ENCODE assay signal across 32 mouse cellular contexts in the genomic region with DNA sequence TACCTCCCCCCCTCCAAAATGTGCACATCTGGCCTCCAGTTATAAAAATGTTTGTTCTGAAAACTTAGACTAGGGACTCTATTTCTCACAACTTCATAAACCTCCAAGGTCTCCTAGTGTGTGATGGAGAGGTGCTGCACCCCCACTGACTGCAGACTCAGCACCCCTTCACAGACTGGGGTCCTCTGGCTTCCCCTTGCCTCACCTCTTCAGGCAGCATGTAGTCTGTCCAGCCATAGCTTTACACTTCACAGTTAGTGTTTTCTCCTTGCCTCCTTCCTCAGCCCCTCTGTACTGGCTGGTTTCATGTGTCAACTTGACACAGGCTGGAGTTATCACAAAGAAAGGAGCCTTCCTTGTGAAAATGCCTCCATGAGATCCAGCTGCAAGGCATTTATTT.
DNase-seq lines count a peak whose midpoint lies in the region; ATAC-seq and TF ChIP-seq lines count a peak whose summit lies in the region.
"Had no signal": no experiment of that assay in that cellular context is flagged by ENCODE, and none has a peak within 500 bp of the region (broad histone marks: within the 10 kb centered on the region; RNA-seq: fewer than 3 reads in every experiment).

No protein-coding gene starts in this region.

- H3K27ac ChIP-seq in heart, embryonic 12.5 days (ENCODE audit: poor library complexity, severe bottlenecking): no peak overlapping the region
- 0 out of 2 replicates have a peak overlapping the region, but pooled peaks have one; percentile 46 for H3K27ac ChIP-seq in limb, embryonic 14.5 days (replicated peaks; ENCODE audit: low read depth, low read length)
- H3K27ac ChIP-seq: forebrain, embryonic 10.5 days; forebrain, embryonic 15.5 days; hindbrain, embryonic 14.5 days; kidney, postnatal 0 days; liver, embryonic 13.5 days; midbrain, embryonic 12.5 days had no signal

- no peak overlapping the region for H3K4me2 ChIP-seq in heart, embryonic 12.5 days
- H3K4me2 ChIP-seq in limb, embryonic 14.5 days (replicated peaks; ENCODE audit: low read depth, low read length, severe bottlenecking): no peak overlapping the region
- H3K4me2 ChIP-seq: forebrain, embryonic 15.5 days; heart, embryonic 11.5 days; hindbrain, embryonic 14.5 days; liver, embryonic 13.5 days; midbrain, embryonic 12.5 days had no signal

- no peak for ATAC-seq in heart, embryonic 12.5 days (ENCODE audit: insufficient number of reproducible peaks, low FRiP score)
- ATAC-seq in limb, embryonic 14.5 days (ENCODE audit: low FRiP score, low read depth): no peak
- no peak for ATAC-seq in frontal cortex, adult (ENCODE audit: low TSS enrichment)
- ATAC-seq: forebrain, embryonic 15.5 days had no signal

- DNase-seq in heart, adult 11 months: peak; percentile 52
- peak; percentile 10 for DNase-seq in embryo, embryonic 9.5 days (ENCODE audit: extremely low spot score)
- peak; percentile 18 for DNase-seq in forelimb bud, embryonic 11.5 days (ENCODE audit: low read depth, low spot score)
- DNase-seq in limb, embryonic 14.5 days (ENCODE audit: low spot score): no peak
- no peak for DNase-seq in right cerebral cortex, postnatal 36 days (ENCODE audit: low spot score in 2 of 2)
- no peak for DNase-seq in spleen, postnatal 10 days (ENCODE audit: low spot score in 2 of 2)
- DNase-seq: adrenal gland, adult 8-10 months; cerebellum, adult 8-10 months; cerebellum, postnatal 25 days; gastrocnemius, postnatal 14 days; heart, adult 18-20 months; heart, postnatal 4 days; kidney, adult 2 months; layer of hippocampus, postnatal 36 days; left cerebral cortex, postnatal 4 days; liver, embryonic 13.5 days; lung, adult 18-20 months; lung, postnatal 4 days; retina, postnatal 1 day; right cerebral cortex, postnatal 25 days; spleen, adult 18-20 months had no signal

- no peak overlapping the region for H3K4me3 ChIP-seq in heart, embryonic 12.5 days
- H3K4me3 ChIP-seq in limb, embryonic 14.5 days (replicated peaks; ENCODE audit: low read length): no peak overlapping the region
- H3K4me3 ChIP-seq: forebrain, embryonic 10.5 days; forebrain, embryonic 15.5 days; liver, embryonic 13.5 days; megakaryocyte, embryonic 14.5 days; midbrain, embryonic 12.5 days; myocyte had no signal

- H3K36me3 ChIP-seq in heart, embryonic 12.5 days: no peaks in the 10 kb centered on the region
- H3K36me3 ChIP-seq in limb, embryonic 14.5 days (ENCODE audit: control insufficient read depth, insufficient read depth, low read length): no peaks in the 10 kb centered on the region
- H3K36me3 ChIP-seq: forebrain, embryonic 10.5 days; forebrain, embryonic 15.5 days; G1E; liver, embryonic 13.5 days; midbrain, embryonic 12.5 days had no signal

- peaks cover 5% of the 10 kb centered on the region; the same call in 1 of the 2 replicates for H3K4me1 ChIP-seq in heart, embryonic 12.5 days (replicated peaks)
- H3K4me1 ChIP-seq in limb, embryonic 14.5 days (ENCODE audit: control insufficient read depth, insufficient read depth, low read length): peaks cover 10% of the 10 kb centered on the region; the same call in 1 of the 2 replicates
- H3K4me1 ChIP-seq: forebrain, embryonic 10.5 days; forebrain, embryonic 15.5 days; liver, embryonic 13.5 days; midbrain, embryonic 12.5 days had no signal

- H3K27me3 ChIP-seq in heart, embryonic 12.5 days (replicated peaks): no peaks in the 10 kb centered on the region
- H3K27me3 ChIP-seq in limb, embryonic 14.5 days (ENCODE audit: control insufficient read depth, insufficient read depth, low read length): no peaks in the 10 kb centered on the region
- H3K27me3 ChIP-seq: forebrain, embryonic 15.5 days; liver, embryonic 13.5 days; megakaryocyte, embryonic 14.5 days; midbrain, embryonic 12.5 days had no signal

- no peak overlapping the region for H3K9ac ChIP-seq in heart, embryonic 12.5 days
- no peak overlapping the region for H3K9ac ChIP-seq in limb, embryonic 14.5 days (ENCODE audit: low read depth, low read length, severe bottlenecking)
- H3K9ac ChIP-seq: forebrain, embryonic 15.5 days; hindbrain, embryonic 14.5 days; liver, embryonic 13.5 days; midbrain, embryonic 12.5 days had no signal

- no peak for TF ChIP-seq POLR2A in limb, embryonic 14.5 days (IDR thresholded peaks at IDR 0.05; ENCODE audit: borderline replicate concordance, extremely low read depth, insufficient read depth, insufficient read length)

- no peaks in the 10 kb centered on the region for H3K9me3 ChIP-seq in heart, embryonic 12.5 days (replicated peaks)
- no peaks in the 10 kb centered on the region for H3K9me3 ChIP-seq in limb, embryonic 14.5 days (ENCODE audit: control insufficient read depth, low read length)
- H3K9me3 ChIP-seq: forebrain, embryonic 10.5 days; forebrain, embryonic 15.5 days; liver, embryonic 13.5 days; megakaryocyte, embryonic 14.5 days; midbrain, embryonic 12.5 days had no signal

Comparison
In these comparisons a context has a peak if more than half of its experiments do, and no peak if none do; other contexts are left out.
1. DNase-seq: peak in heart, adult 11 months (single experiment), embryo, embryonic 9.5 days (single experiment) and forelimb bud, embryonic 11.5 days (single experiment); none in limb, embryonic 14.5 days (single experiment), right cerebral cortex, postnatal 36 days (0 of 2) and spleen, postnatal 10 days (0 of 2).